Mouse (Mus musculus): ENCODE results near the gene Cbfa2t2.

Cbfa2t2 gene

DNA sequence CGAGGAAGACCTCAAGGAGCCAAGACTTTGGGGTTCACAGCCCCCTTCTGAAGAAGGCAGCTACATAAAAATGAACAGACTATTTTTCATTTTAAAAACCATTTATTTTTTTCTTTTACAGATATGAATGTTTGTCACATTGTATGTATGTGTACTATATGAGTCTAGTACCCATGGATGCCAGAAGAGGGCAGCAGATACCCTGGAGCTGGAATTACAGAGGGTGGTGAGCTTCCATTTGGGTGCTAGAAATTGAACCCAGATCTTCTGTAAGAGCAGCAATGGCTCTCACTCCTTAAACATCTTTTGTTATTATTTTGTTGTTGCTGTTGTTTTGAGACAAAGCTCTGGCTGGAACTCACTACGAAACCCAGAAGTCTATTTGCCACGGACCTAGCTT, 10.8 kb upstream of the Cbfa2t2 start:
- ATAC-seq (ENCODE audit: low TSS enrichment) = no peak

DNA sequence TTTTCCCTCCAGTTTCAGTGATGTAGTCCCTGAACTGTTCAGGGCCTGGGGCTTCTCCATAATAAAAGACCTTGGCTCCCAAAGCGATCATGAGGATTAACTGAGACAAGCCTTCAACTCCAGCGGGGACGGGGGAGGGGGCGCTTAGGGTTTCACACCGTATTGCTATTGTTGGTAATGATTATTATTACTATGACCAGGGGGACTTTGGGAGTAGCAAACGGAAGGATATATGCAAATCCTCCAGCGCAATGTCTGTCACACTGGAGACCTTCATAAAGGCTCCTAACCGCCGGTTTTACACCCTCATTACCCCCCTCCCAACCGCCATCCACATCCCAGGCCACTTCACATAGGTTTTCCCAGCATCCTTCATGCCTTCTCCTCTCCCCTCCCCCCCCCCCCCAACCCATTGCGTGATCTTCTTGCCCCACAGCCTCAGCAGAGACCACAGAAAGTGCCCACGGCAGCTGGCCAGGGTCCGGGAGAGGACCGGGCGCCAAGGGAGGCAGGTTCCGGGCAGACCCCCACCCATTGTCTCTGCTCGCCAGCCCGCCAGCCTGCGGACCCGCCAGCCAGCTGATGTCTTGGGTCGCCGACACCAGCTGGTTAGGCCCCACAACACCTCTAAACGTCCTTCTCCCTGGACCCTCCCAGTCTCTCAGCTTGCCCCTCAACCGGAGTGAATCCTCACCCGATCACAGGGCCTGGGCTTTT, 9.9 kb upstream of the Cbfa2t2 start:
- ATAC-seq (ENCODE audit: low TSS enrichment) = no peak

GRCm38 (mm10) chr2:154426905-154427852, 9.1 kb upstream of the Cbfa2t2 start:
- no peak for ATAC-seq (ENCODE audit: low TSS enrichment)

DNA sequence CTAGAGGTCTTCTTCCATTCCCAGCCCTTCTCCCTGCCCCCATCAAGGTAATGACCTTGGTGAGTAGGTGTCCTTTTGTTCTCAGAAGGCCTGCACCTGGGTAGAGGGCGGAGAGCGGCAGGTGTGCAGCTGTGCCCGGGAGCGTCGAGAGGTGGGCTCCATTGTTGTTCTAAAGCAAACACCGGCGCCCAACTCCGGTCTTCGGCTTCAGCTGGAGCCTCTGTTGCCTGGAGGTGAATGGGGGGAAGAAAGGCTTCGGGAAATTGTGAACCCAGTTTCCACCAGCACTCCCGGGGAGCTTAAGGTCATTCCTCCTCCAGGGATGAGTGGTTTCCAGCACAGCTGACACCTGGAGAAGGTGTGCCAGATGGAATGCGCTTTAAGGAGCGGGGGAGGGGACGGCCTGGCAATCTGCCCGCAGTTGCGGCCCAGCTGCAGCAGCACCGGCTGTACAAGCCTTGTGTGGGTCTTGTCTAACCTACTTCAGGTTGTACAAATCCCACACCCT, 8.4 kb upstream of the Cbfa2t2 start:
- no peak for ATAC-seq (ENCODE audit: low TSS enrichment)

GRCm38 (mm10) chr2:154430566-154430965, 5.7 kb upstream of the Cbfa2t2 start:
- ATAC-seq (ENCODE audit: low TSS enrichment) = no peak

DNA sequence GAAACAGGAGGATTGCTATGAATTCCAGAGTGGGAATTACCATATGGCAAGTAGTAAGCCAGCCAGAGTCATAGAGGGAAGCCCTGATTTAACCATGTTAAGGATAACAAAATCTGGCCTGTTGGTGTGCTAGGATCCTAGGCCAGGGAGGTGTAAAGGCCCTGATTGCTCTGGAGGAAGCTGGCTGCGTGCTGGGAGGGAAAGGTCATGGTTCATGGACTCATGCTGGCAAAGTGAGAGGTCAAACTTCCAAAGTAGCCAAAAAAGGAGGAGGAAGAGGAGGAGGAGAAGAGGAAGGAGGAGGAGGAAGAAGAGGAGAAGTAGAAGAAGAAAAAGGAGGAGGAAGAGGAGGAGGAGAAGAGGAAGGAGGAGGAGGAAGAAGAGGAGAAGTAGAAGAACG, 3.6 kb upstream of the Cbfa2t2 start:
- no peak for ATAC-seq (ENCODE audit: low TSS enrichment)

DNA sequence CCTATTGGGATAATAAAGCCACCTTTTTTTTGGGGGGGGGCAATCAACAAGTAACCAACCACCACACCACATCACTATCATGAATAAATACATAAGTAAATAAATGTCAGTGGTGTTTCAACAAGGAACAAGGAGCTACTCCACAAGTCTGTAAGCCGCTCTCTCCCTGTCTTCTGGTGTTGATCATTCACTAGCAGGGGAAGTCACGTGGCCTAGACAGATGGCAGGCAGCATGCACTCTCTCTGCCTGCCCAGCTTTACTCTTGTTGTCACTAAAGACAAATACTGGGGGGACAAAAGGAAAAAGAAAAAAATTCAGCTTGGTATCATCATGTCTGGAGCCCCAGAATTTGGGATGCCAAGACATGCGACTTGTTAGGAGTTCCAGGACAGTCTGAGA, 2.9 kb upstream of the Cbfa2t2 start:
- no peak for ATAC-seq (ENCODE audit: low TSS enrichment)

DNA sequence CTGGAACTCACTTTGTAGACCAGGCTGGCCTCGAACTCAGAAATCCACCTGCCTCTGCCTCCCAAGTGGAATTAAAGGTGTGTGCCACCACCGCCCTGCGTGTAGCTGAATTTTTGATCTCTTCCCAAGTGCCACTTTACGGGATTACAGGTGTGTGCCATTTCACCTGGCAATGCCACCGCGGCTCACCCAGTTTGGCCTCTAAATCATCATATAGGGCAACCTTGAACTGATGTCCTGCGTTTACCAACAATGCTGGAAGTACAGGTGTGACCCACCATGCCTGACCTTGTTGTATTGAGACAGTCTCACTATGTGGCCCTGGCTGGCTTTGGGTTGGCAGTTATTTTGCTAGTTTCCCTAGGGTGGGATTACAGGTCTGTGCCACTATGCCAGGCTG, 1.6 kb upstream of the Cbfa2t2 start:
- no peak for ATAC-seq (ENCODE audit: low TSS enrichment)

- ATAC-seq (ENCODE audit: low TSS enrichment) = peak; percentile 99
These were observed 214 bp upstream of the Cbfa2t2 start for GRCm38 (mm10) chr2:154436076-154436457.

- ATAC-seq (ENCODE audit: low TSS enrichment) = no peak
These were observed 878 bp downstream of the Cbfa2t2 start for GRCm38 (mm10) chr2:154437191-154437527.

- no peak for ATAC-seq (ENCODE audit: low TSS enrichment)
These were observed 4.2 kb downstream of the Cbfa2t2 start for GRCm38 (mm10) chr2:154440453-154440852.

DNA sequence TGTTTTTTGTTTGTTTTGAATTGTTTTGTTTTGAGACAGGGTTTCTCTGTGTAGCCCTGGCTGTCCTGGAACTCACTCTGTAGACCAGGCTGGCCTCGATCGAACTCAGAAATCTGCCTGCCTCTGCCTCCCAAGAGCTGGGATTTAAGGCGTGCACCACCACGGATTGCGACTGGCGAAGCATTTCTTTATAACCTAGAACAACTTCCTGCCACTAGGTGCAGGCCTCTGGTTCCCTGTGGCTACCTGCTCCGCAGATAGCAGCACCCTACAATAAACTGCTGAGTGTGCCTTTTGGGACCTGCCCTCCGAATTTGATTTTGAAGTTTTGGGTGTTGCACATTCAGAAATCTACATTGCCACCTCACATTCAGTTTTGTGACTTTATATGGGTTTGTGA, 11.5 kb downstream of the Cbfa2t2 start:
- no peak for ATAC-seq (ENCODE audit: low TSS enrichment)

GRCm38 (mm10) chr2:154448633-154449032, 12.4 kb downstream of the Cbfa2t2 start:
- ATAC-seq (ENCODE audit: low TSS enrichment) = no peak

- ATAC-seq (ENCODE audit: low TSS enrichment) = no peak
These were observed 16.7 kb downstream of the Cbfa2t2 start for GRCm38 (mm10) chr2:154452951-154453350.

- no peak for ATAC-seq (ENCODE audit: low TSS enrichment)
These were observed 17.8 kb downstream of the Cbfa2t2 start for GRCm38 (mm10) chr2:154454099-154454498.

- ATAC-seq (ENCODE audit: low TSS enrichment) = peak; percentile 27; the same call in 1 of the 2 replicates
These were observed 18.3 kb downstream of the Cbfa2t2 start for GRCm38 (mm10) chr2:154454605-154455004.

- peak; percentile 67 for ATAC-seq (ENCODE audit: low TSS enrichment)
These were observed 19.5 kb downstream of the Cbfa2t2 start for GRCm38 (mm10) chr2:154455776-154456175.

DNA sequence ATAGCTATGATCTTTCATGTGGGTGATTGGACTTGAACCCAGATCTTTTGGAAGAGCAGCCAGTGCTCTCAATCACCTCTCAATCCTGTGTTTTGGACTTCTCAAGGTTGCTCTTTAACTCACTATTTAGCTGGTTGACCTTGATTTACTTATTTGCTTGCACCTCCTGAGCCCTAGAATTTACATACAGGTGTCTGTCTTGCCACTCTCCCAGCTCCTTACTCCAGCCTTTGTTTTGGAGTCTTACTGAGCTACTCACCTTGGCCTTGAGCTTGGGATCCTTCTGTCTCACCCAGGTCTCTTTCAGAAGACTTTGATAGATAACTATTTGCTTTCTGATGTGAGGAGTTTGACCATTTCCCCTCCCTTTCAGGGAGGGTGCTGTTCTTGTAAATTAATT, 20.3 kb downstream of the Cbfa2t2 start:
- ATAC-seq (ENCODE audit: low TSS enrichment) = no peak

GRCm38 (mm10) chr2:154459262-154459661, 23.0 kb downstream of the Cbfa2t2 start:
- ATAC-seq (ENCODE audit: low TSS enrichment) = no peak

GRCm38 (mm10) chr2:154459851-154460250, 23.6 kb downstream of the Cbfa2t2 start:
- 0 out of 2 replicates have a peak, but pooled peaks have one; percentile 24 for ATAC-seq (ENCODE audit: low TSS enrichment)

GRCm38 (mm10) chr2:154463621-154464198, 27.4 kb downstream of the Cbfa2t2 start:
- peak; percentile 91 for ATAC-seq (ENCODE audit: low TSS enrichment)

- no peak for ATAC-seq (ENCODE audit: low TSS enrichment)
These were observed 29.6 kb downstream of the Cbfa2t2 start for GRCm38 (mm10) chr2:154465914-154466335.

Measured in frontal cortex, adult (tissue).